Mouse (Mus musculus): ENCODE measurements around the gene Col6a1.

Gene Col6a1

DNA sequence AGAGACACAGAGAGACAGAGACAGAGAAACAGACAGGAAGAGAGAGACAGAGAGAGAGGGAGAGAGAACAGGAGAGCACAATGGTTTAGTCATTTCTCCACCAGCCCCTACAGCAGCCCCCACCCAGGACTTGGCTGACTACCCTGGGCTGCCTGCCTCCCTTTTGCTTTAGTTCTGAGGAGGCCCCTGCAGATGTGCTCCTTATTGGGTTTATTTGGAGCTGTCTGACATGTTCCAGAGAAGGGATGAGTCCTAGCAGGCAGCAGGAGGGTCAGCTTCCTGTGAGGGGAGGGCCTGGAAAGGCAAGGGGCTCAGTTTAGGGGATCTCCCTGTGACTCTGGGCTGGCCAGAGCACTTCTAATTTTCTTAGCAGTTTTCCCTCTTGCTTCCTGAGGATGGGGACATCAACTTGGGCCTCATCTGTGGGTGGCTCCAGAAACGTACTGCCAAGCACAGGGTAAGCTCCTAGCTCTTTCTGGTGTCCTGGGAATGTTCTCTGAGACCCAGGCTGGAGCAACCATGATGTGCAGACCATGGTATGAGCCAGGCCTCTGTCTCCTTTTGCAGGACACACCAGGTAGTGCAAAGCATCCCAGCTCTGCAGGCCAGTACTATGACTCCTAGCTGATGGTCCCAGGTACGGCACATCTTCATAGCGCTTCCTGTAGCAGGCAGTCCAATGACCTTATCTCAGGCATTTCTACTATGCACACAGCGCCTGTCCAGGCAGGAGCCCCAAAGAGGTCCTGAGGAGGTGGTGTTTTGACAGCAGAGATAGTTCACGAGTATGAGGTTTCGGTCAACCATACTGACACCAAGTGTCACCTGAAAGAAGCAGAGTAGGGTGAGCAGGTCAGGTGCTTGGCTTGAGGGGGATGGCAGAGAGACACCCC is 45.0 kb downstream of the Col6a1 start:
- no peak for DNase-seq (ENCODE audit: low read depth, low spot score)

- DNase-seq (ENCODE audit: low read depth, low spot score): no peak
Measured at GRCm38 (mm10) chr10:76678122-76678521, 47.8 kb downstream of the Col6a1 start.

- no peak for DNase-seq (ENCODE audit: low read depth, low spot score)
Measured at GRCm38 (mm10) chr10:76675268-76675667, 50.7 kb downstream of the Col6a1 start.

- no peak for DNase-seq (ENCODE audit: low read depth, low spot score)
Measured at GRCm38 (mm10) chr10:76674581-76674980, 51.4 kb downstream of the Col6a1 start.

- DNase-seq (ENCODE audit: low read depth, low spot score): no peak
Measured at GRCm38 (mm10) chr10:76671939-76672338, 54.0 kb downstream of the Col6a1 start.

DNA sequence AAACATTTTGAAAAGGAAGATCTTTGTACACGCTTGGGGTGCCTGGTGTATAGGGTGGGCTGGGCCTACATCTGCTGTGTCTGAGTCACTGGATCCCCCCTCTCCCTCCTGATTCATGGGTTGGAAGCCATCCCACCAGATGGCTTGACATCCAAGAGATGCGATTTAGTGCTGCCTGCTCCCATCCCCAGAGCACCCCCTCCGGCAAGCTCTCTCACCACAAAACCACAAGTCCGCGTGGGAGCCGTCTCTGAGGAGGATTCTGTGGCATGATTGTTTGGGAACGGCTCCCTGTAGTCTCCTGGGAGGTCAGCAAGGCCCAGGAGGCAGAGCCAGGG is 57.1 kb downstream of the Col6a1 start:
- no peak for DNase-seq (ENCODE audit: low read depth, low spot score)

GRCm38 (mm10) chr10:76668261-76668946 is 57.6 kb downstream of the Col6a1 start:
- DNase-seq (ENCODE audit: low read depth, low spot score): no peak

DNA sequence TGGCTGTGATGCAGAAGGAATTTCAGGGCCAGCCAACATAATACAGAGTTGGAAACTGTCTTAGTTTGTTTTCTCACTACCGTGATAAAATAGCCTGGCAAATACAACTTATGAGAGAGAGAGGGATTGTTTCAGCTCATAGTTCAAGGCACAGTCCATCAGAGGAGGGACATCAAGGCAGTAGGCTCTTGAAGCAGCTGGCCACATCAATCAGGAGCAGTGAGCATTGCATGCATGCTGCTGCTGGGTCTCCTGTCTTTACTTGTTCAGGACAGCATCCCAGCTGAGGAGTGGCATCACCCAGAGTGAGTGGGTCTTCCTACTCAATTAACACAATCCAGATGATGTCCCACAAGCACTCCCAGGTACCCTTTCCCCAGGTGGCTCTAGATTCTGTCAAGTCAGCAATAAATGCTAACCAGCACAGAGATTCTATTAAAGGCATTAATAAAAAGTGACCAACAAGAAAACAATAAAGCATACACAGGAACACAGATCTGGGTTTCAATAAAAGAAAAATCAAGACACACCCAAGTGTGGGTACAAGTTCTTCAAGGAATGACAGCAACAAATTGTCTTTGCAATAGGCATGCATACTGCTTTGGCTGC is 58.7 kb downstream of the Col6a1 start:
- no peak for DNase-seq (ENCODE audit: low read depth, low spot score)

- no peak for DNase-seq (ENCODE audit: low read depth, low spot score)
Measured at GRCm38 (mm10) chr10:76665551-76665950, 60.4 kb downstream of the Col6a1 start.

- no peak for DNase-seq (ENCODE audit: low read depth, low spot score)
Measured at GRCm38 (mm10) chr10:76664156-76665115, 61.5 kb downstream of the Col6a1 start.

All from forelimb bud, embryonic 11.5 days (tissue).